Mouse (Mus musculus): ENCODE results near the gene Pigu. TPM values are rescaled to one million over a fixed set of nuclear protein-coding genes. Genes with fewer than 3 reads are reported as not detected.

Pigu gene
- total and polyA plus RNA-seq, 3 experiments = 30.1 to 59.0 TPM; not detected in 1

- TF ChIP-seq CTCF (IDR thresholded peaks at IDR 0.05 in 2 of 3, conservative IDR thresholded peaks at IDR 0.05 in 1 of 3; ENCODE audit: control insufficient read depth in 1 of 3, insufficient read depth in 1 of 3, low read depth in 2 of 3, low read length in 3 of 3, poor library complexity in 1 of 3, severe bottlenecking in 1 of 3) = peak in 2 of 3 experiments; percentile 31 to 47; a peak in 3 of 6 replicates
- no peak for TF ChIP-seq NELFE (IDR thresholded peaks at IDR 0.05; ENCODE audit: low read depth, low read length)
- TF ChIP-seq MAZ (IDR thresholded peaks at IDR 0.05; ENCODE audit: low read depth, low read length) = no peak
- no peak for TF ChIP-seq GABPA (IDR thresholded peaks at IDR 0.05; ENCODE audit: low read depth, low read length)
- peak; percentile 36; the same call in 1 of the 2 replicates for TF ChIP-seq SMC3 (IDR thresholded peaks at IDR 0.05; ENCODE audit: low read depth, low read length)
- TF ChIP-seq EP300 (IDR thresholded peaks at IDR 0.05; ENCODE audit: low read depth in 1 of 2, low read length in 2 of 2) = no peak
- TF ChIP-seq KAT2A (conservative IDR thresholded peaks at IDR 0.05; ENCODE audit: low read depth, low read length) = no peak
- no peak for TF ChIP-seq GATA1 (IDR thresholded peaks at IDR 0.05; ENCODE audit: low read depth, low read length)
- peak; percentile 14 for TF ChIP-seq RAD21 (IDR thresholded peaks at IDR 0.05; ENCODE audit: low read depth, low read length)
- peaks cover 0 to 7% of the 10 kb centered on the region in 2 experiments; a peak in 2 of 4 replicates for H3K36me3 ChIP-seq (ENCODE audit: control insufficient read depth in 1 of 2, insufficient read depth in 2 of 2, low read length in 2 of 2)
- H3K4me1 ChIP-seq (ENCODE audit: control insufficient read depth in 1 of 2, insufficient read depth in 2 of 2, low read length in 2 of 2) = no peaks in the 10 kb centered on the region
- no peak overlapping the region for H3K4me3 ChIP-seq (ENCODE audit: control insufficient read depth in 1 of 2, insufficient read depth in 1 of 2, low read depth in 2 of 2, low read length in 2 of 2)
- H3K27me3 ChIP-seq (ENCODE audit: control insufficient read depth in 1 of 2, insufficient read depth in 2 of 2, low read length in 2 of 2) = no peaks in the 10 kb centered on the region; a peak in 1 of 4 replicates
- H3K27ac ChIP-seq (ENCODE audit: control insufficient read depth, low read depth, low read length) = no peak overlapping the region
- DNase-seq (ENCODE audit: low read depth, low spot score) = peak; percentile 25
- no peak overlapping the region for H3K9ac ChIP-seq (ENCODE audit: control insufficient read depth, low read depth, low read length, poor library complexity, severe bottlenecking)
- no peaks in the 10 kb centered on the region for H3K9me3 ChIP-seq (replicated peaks; ENCODE audit: insufficient read depth, low read length)
- H3K79me2 ChIP-seq (ENCODE audit: control insufficient read depth, insufficient read depth, low read length, poor library complexity) = no peaks in the 10 kb centered on the region
These were observed 108.5 kb downstream of the Pigu start for GRCm38 (mm10) chr2:155248718-155249117.

DNA sequence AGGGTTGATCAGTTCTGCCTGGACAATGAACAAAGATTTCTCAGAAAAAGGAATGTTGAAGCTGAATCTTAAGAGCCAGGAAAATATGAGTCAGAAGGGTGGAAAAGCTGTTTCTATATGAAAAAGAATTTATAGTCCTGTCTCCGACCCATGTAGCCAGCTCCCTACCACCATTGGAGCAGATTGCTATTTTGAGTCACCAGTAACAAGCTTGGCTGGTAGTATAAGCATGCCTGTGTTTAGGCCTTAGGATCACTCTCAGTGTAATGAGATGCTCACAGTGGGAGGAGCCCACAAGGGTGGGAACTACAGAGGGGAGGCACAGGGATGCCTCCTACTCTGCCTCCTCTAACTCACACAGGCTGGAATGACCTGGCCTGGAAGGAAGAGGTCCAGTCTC lies 109.0 kb downstream of the Pigu start:
- H3K36me3 ChIP-seq (ENCODE audit: control insufficient read depth in 1 of 2, insufficient read depth in 2 of 2, low read length in 2 of 2) = peaks cover 0 to 7% of the 10 kb centered on the region in 2 experiments; a peak in 2 of 4 replicates

More for the DNA sequence above, 109.0 kb downstream of the Pigu start:
- H3K27me3 ChIP-seq (ENCODE audit: control insufficient read depth in 1 of 2, insufficient read depth in 2 of 2, low read length in 2 of 2) = no peaks in the 10 kb centered on the region; a peak in 1 of 4 replicates
- H3K27ac ChIP-seq (ENCODE audit: control insufficient read depth, low read depth, low read length) = no peak overlapping the region
- H3K9ac ChIP-seq (ENCODE audit: control insufficient read depth, low read depth, low read length, poor library complexity, severe bottlenecking) = no peak overlapping the region
- DNase-seq (ENCODE audit: low read depth, low spot score) = no peak
- no peaks in the 10 kb centered on the region for H3K4me1 ChIP-seq (ENCODE audit: control insufficient read depth in 1 of 2, insufficient read depth in 2 of 2, low read length in 2 of 2)
- H3K79me2 ChIP-seq (ENCODE audit: control insufficient read depth, insufficient read depth, low read length, poor library complexity) = no peaks in the 10 kb centered on the region
- no peaks in the 10 kb centered on the region for H3K9me3 ChIP-seq (replicated peaks; ENCODE audit: insufficient read depth, low read length)
- H3K4me3 ChIP-seq (ENCODE audit: control insufficient read depth in 1 of 2, insufficient read depth in 1 of 2, low read depth in 2 of 2, low read length in 2 of 2) = no peak overlapping the region
- TF ChIP-seq CHD1 (IDR thresholded peaks at IDR 0.05; ENCODE audit: low read depth, low read length) (no peak), MAFK (IDR thresholded peaks at IDR 0.05; ENCODE audit: borderline replicate concordance, low read depth, low read length) (no peak), USF2 (IDR thresholded peaks at IDR 0.05; ENCODE audit: borderline replicate concordance in 1 of 2, insufficient read depth in 1 of 2, low read depth in 1 of 2, low read length in 2 of 2) (no peak), POLR2A (IDR thresholded peaks at IDR 0.05; ENCODE audit: control insufficient read depth in 1 of 2, insufficient read depth in 1 of 2, low read depth in 1 of 2, low read length in 2 of 2, poor library complexity in 1 of 2) (no peak), CTCF (IDR thresholded peaks at IDR 0.05 in 2 of 3, conservative IDR thresholded peaks at IDR 0.05 in 1 of 3; ENCODE audit: control insufficient read depth in 1 of 3, insufficient read depth in 1 of 3, low read depth in 2 of 3, low read length in 3 of 3, poor library complexity in 1 of 3, severe bottlenecking in 1 of 3) (no peak), TCF12 (IDR thresholded peaks at IDR 0.05; ENCODE audit: low read depth, low read length) (no peak), USF1 (IDR thresholded peaks at IDR 0.05; ENCODE audit: low read depth, low read length) (no peak), NELFE (IDR thresholded peaks at IDR 0.05; ENCODE audit: low read depth, low read length) (no peak), MAX (IDR thresholded peaks at IDR 0.05; ENCODE audit: low read length) (no peak), RCOR1 (IDR thresholded peaks at IDR 0.05; ENCODE audit: low read depth, low read length) (no peak), POLR2AphosphoS2 (IDR thresholded peaks at IDR 0.05; ENCODE audit: low read length) (no peak), TBP (IDR thresholded peaks at IDR 0.05; ENCODE audit: low read depth, low read length) (no peak), CHD2 (IDR thresholded peaks at IDR 0.05; ENCODE audit: low read length) (no peak), MYB (IDR thresholded peaks at IDR 0.05; ENCODE audit: low read depth, low read length) (no peak), ZNF384 (IDR thresholded peaks at IDR 0.05; ENCODE audit: low read depth, low read length) (no peak)

All from MEL (cell line).